In genomic region chr5:30000921-30001320, GRCm38 (mm10) we compare ENCODE assay signal across 31 mouse cellular contexts. TPM values are rescaled to one million over a fixed set of nuclear protein-coding genes. Genes with fewer than 3 reads are reported as not detected.
DNase-seq lines count a peak whose midpoint lies in the region; ATAC-seq and TF ChIP-seq lines count a peak whose summit lies in the region.
"Had no signal": no experiment of that assay in that cellular context is flagged by ENCODE, and none has a peak within 500 bp of the region (broad histone marks: within the 10 kb centered on the region; RNA-seq: fewer than 3 reads in every experiment).

No protein-coding gene starts in this region.

- no peaks in the 10 kb centered on the region for H3K27me3 ChIP-seq in heart, postnatal 0 days (ENCODE audit: control insufficient read depth, insufficient read depth, low read length)
- H3K27me3 ChIP-seq in limb, embryonic 14.5 days (ENCODE audit: control insufficient read depth, insufficient read depth, low read length) = no peaks in the 10 kb centered on the region
- H3K27me3 ChIP-seq in limb, embryonic 10.5 days (ENCODE audit: low read depth, poor library complexity, severe bottlenecking) = no peaks in the 10 kb centered on the region
- H3K27me3 ChIP-seq: hindbrain, embryonic 12.5 days; intestine, embryonic 15.5 days; limb, embryonic 12.5 days; midbrain, embryonic 15.5 days; neural tube, embryonic 15.5 days had no signal

- no peak overlapping the region for H3K27ac ChIP-seq in heart, postnatal 0 days (ENCODE audit: low read depth)
- no peak overlapping the region for H3K27ac ChIP-seq in limb, embryonic 14.5 days (replicated peaks; ENCODE audit: low read depth, low read length)
- no peak overlapping the region for H3K27ac ChIP-seq in limb, embryonic 10.5 days
- H3K27ac ChIP-seq: gastrocnemius, adult 2 months; hindbrain, embryonic 12.5 days; hindbrain, postnatal 0 days; intestine, embryonic 15.5 days; limb, embryonic 12.5 days; midbrain, embryonic 10.5 days; midbrain, embryonic 15.5 days; neural tube, embryonic 15.5 days had no signal

- TF ChIP-seq POLR2A in limb, embryonic 14.5 days (IDR thresholded peaks at IDR 0.05; ENCODE audit: borderline replicate concordance, extremely low read depth, insufficient read depth, insufficient read length) = no peak

- H3K4me3 ChIP-seq in heart, postnatal 0 days (ENCODE audit: low read depth, low read length) = no peak overlapping the region
- H3K4me3 ChIP-seq in limb, embryonic 14.5 days (replicated peaks; ENCODE audit: low read length) = no peak overlapping the region
- H3K4me3 ChIP-seq in limb, embryonic 10.5 days = no peak overlapping the region
- H3K4me3 ChIP-seq: gastrocnemius, adult 2 months; hindbrain, embryonic 12.5 days; intestine, embryonic 15.5 days; limb, embryonic 12.5 days; midbrain, embryonic 10.5 days; midbrain, embryonic 15.5 days; neural tube, embryonic 15.5 days had no signal

- DNase-seq in heart, postnatal 0 days (ENCODE audit: low spot score) = peak; percentile 38
- DNase-seq in heart, adult 9 months (ENCODE audit: low spot score in 2 of 2) = no peak
- peak; percentile 46 for DNase-seq in limb, embryonic 14.5 days (ENCODE audit: low spot score)
- DNase-seq in limb, embryonic 10.5 days (ENCODE audit: low spot score) = no peak
- peak; percentile 13 for DNase-seq in brain, adult 2 months (ENCODE audit: low read depth, low spot score)
- DNase-seq in adrenal gland, postnatal 36 days = no peak
- no peak for DNase-seq in cerebellum, adult 9-11 months
- DNase-seq: adrenal gland, adult 8-10 months; cerebellum, adult 11-12 months; cerebellum, postnatal 10 days; gastrocnemius, adult 2 months; heart, postnatal 36 days; layer of hippocampus, adult 9-11 months; retina, postnatal 1 day; right cerebral cortex, postnatal 14 days; thymus, postnatal 4 days had no signal

- no peak for TF ChIP-seq CTCF in heart, postnatal 0 days (IDR thresholded peaks at IDR 0.05; ENCODE audit: low read depth)

- no peak for TF ChIP-seq EP300 in heart, postnatal 0 days (IDR thresholded peaks at IDR 0.05; ENCODE audit: low read depth)

- H3K4me1 ChIP-seq in heart, postnatal 0 days (ENCODE audit: control insufficient read depth, insufficient read depth) = no peaks in the 10 kb centered on the region
- H3K4me1 ChIP-seq in limb, embryonic 14.5 days (ENCODE audit: control insufficient read depth, insufficient read depth, low read length) = no peaks in the 10 kb centered on the region
- H3K4me1 ChIP-seq in limb, embryonic 10.5 days = no peaks in the 10 kb centered on the region
- H3K4me1 ChIP-seq: hindbrain, embryonic 12.5 days; intestine, embryonic 15.5 days; limb, embryonic 12.5 days; midbrain, embryonic 10.5 days; midbrain, embryonic 15.5 days; neural tube, embryonic 15.5 days had no signal

- H3K9ac ChIP-seq in heart, postnatal 0 days (replicated peaks; ENCODE audit: low read depth, low read length) = no peak overlapping the region
- H3K9ac ChIP-seq in limb, embryonic 14.5 days (ENCODE audit: low read depth, low read length, severe bottlenecking) = no peak overlapping the region
- H3K9ac ChIP-seq: hindbrain, embryonic 12.5 days; intestine, embryonic 15.5 days; limb, embryonic 12.5 days; midbrain, embryonic 15.5 days; neural tube, embryonic 15.5 days had no signal

- no peaks in the 10 kb centered on the region for H3K9me3 ChIP-seq in heart, postnatal 0 days (replicated peaks; ENCODE audit: control insufficient read depth, low read length)
- no peaks in the 10 kb centered on the region for H3K9me3 ChIP-seq in limb, embryonic 14.5 days (ENCODE audit: control insufficient read depth, low read length)
- H3K9me3 ChIP-seq in limb, embryonic 10.5 days (replicated peaks) = no peaks in the 10 kb centered on the region
- H3K9me3 ChIP-seq: hindbrain, embryonic 12.5 days; intestine, embryonic 15.5 days; limb, embryonic 12.5 days; midbrain, embryonic 10.5 days; midbrain, embryonic 15.5 days; neural tube, embryonic 15.5 days had no signal

- no peak for ATAC-seq in heart, postnatal 0 days (ENCODE audit: insufficient read depth, low read depth)
- ATAC-seq in limb, embryonic 14.5 days (ENCODE audit: low FRiP score, low read depth) = no peak
- ATAC-seq: CD4-positive, CD25-positive, alpha-beta regulatory T cell, adult 4 months; forebrain, embryonic 16.5 days; hindbrain, postnatal 0 days; intestine, embryonic 15.5 days; midbrain, embryonic 15.5 days had no signal

- H3K36me3 ChIP-seq in heart, postnatal 0 days (replicated peaks; ENCODE audit: control insufficient read depth, insufficient read depth, low read length) = no peaks in the 10 kb centered on the region
- H3K36me3 ChIP-seq in limb, embryonic 14.5 days (ENCODE audit: control insufficient read depth, insufficient read depth, low read length) = no peaks in the 10 kb centered on the region
- no peaks in the 10 kb centered on the region for H3K36me3 ChIP-seq in limb, embryonic 10.5 days
- H3K36me3 ChIP-seq: hindbrain, embryonic 12.5 days; intestine, embryonic 15.5 days; limb, embryonic 12.5 days; midbrain, embryonic 10.5 days; midbrain, embryonic 15.5 days; neural tube, embryonic 15.5 days had no signal

- H3K4me2 ChIP-seq in heart, postnatal 0 days (ENCODE audit: low read depth, low read length) = no peak overlapping the region
- no peak overlapping the region for H3K4me2 ChIP-seq in limb, embryonic 14.5 days (replicated peaks; ENCODE audit: low read depth, low read length, severe bottlenecking)
- H3K4me2 ChIP-seq: hindbrain, embryonic 12.5 days; intestine, embryonic 15.5 days; limb, embryonic 12.5 days; liver, embryonic 11.5 days; midbrain, embryonic 15.5 days; neural tube, embryonic 15.5 days had no signal

- 43% methylated on average over 3 of the region's 3 CpGs for WGBS in heart, postnatal 0 days
- WGBS in limb, embryonic 14.5 days = 55% methylated on average over 3 of the region's 3 CpGs
- WGBS in limb, embryonic 10.5 days = 90% methylated on average over 3 of the region's 3 CpGs

RNA-seq across cellular contexts. Expression of gene Il6, which starts 12.0 kb away (rescaled TPM):
- 0.81 TPM in 1 of 2 replicates, not detected in the other for total RNA-seq in heart, postnatal 0 days (2014; rRNA removed; ENCODE audit: low replicate concordance)
- polyA plus RNA-seq in heart, postnatal 0 days (2015; fragmentation: Nextera tagmentation; extraction: Ambion mirVana) = 0.58 and 0.64 TPM in 2 replicates
- polyA plus RNA-seq in limb, embryonic 14.5 days (2012; rRNA removed) = 0.10 and 0.18 TPM in 2 replicates
- 0.44 and 0.80 TPM in 2 replicates for polyA plus RNA-seq in limb, embryonic 14.5 days (2014; fragmentation: Nextera tagmentation; extraction: Ambion mirVana)
- polyA plus RNA-seq in limb, embryonic 10.5 days (2016; fragmentation: Nextera tagmentation; extraction: Ambion mirVana) = not detected in 2 replicates
- total RNA-seq in adrenal gland, postnatal 36 days (2021) = not detected
- total RNA-seq: adrenal gland, adult 8-10 months; gastrocnemius, adult 2 months; gastrocnemius, postnatal 4 days; heart, postnatal 36 days; hindbrain, postnatal 0 days; left cerebral cortex, postnatal 14 days had no signal
- polyA plus RNA-seq: hindbrain, embryonic 12.5 days; hindbrain, postnatal 0 days; limb, embryonic 12.5 days; liver, embryonic 11.5 days; midbrain, embryonic 10.5 days; midbrain, embryonic 15.5 days; neural tube, embryonic 15.5 days; small intestine, adult 2 months; stomach, embryonic 14.5 days; testis, adult 2 months had no signal

Comparison
In these comparisons a context has a peak if more than half of its experiments do, and no peak if none do; other contexts are left out.
1. DNase-seq: peak in heart, postnatal 0 days (single experiment), limb, embryonic 14.5 days (single experiment) and brain, adult 2 months (single experiment); none in heart, adult 9 months (0 of 2), limb, embryonic 10.5 days (single experiment), adrenal gland, postnatal 36 days (0 of 2) and cerebellum, adult 9-11 months (single experiment).